7 mouse cellular contexts compared by ENCODE assay signal in the genomic region with DNA sequence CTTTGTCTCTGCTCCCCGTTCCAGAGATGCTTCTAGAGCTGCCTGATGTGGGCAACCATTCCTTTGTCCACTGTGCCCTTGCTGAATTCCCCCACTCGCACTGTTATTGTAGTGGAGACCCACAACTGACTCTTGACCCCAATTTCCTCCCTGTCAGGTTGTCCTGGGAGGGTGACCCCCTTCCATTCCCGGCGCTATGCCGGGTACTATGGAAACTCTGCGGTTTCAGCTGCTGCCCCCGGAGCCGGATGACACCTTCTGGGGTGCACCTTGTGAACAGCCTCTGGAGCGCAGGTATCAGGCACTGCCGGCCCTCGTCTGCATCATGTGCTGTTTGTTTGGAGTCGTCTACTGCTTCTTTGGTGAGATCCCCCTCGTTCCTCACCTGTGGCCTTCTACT. TPM values are rescaled to one million over a fixed set of nuclear protein-coding genes. Genes with fewer than 3 reads are reported as not detected.
DNase-seq lines count a peak whose midpoint lies in the region; ATAC-seq lines count a peak whose summit lies in the region.

No protein-coding gene starts in this region.

- peak overlapping the region; percentile 83 for H3K4me2 ChIP-seq in forebrain, embryonic 11.5 days (ENCODE audit: low read depth, low read length, severe bottlenecking)
- peak overlapping the region; percentile 87 for H3K4me2 ChIP-seq in intestine, embryonic 15.5 days (replicated peaks)
- H3K4me2 ChIP-seq in neural tube, embryonic 13.5 days = peak overlapping the region; percentile 80

- H3K9ac ChIP-seq in forebrain, embryonic 11.5 days (ENCODE audit: low read length) = peak overlapping the region; percentile 72
- H3K9ac ChIP-seq in intestine, embryonic 15.5 days = no peak overlapping the region
- peak overlapping the region; percentile 92 for H3K9ac ChIP-seq in neural tube, embryonic 13.5 days

- no peaks in the 10 kb centered on the region; the same call in 1 of the 2 replicates for H3K36me3 ChIP-seq in forebrain, embryonic 11.5 days (ENCODE audit: control insufficient read depth, insufficient read depth, low read length)
- peaks cover 14% of the 10 kb centered on the region for H3K36me3 ChIP-seq in intestine, embryonic 15.5 days
- H3K36me3 ChIP-seq in neural tube, embryonic 13.5 days = peaks cover 48% of the 10 kb centered on the region

- DNase-seq in kidney, postnatal 10 days = peak; percentile 18
- no peak for DNase-seq in kidney, adult 18-20 months
- DNase-seq in forebrain, embryonic 11.5 days (ENCODE audit: low spot score) = no peak
- no peak for DNase-seq in B cell, adult 2 months
- no peak for DNase-seq in spleen, postnatal 36 days (ENCODE audit: low spot score in 2 of 2)

- WGBS in forebrain, embryonic 11.5 days = 16% methylated on average over 13 of the region's 13 CpGs
- WGBS in intestine, embryonic 15.5 days = 21% methylated on average over 13 of the region's 13 CpGs
- WGBS in neural tube, embryonic 13.5 days = 19% methylated on average over 13 of the region's 13 CpGs

- peaks cover 21% of the 10 kb centered on the region for H3K27me3 ChIP-seq in forebrain, embryonic 11.5 days (ENCODE audit: control insufficient read depth, insufficient read depth, low read length)
- peaks cover 40% of the 10 kb centered on the region for H3K27me3 ChIP-seq in intestine, embryonic 15.5 days (replicated peaks)
- peaks cover 40% of the 10 kb centered on the region for H3K27me3 ChIP-seq in neural tube, embryonic 13.5 days

- no peak overlapping the region for H3K27ac ChIP-seq in forebrain, embryonic 11.5 days (ENCODE audit: low read depth, low read length)
- H3K27ac ChIP-seq in intestine, embryonic 15.5 days = no peak overlapping the region
- peak overlapping the region; percentile 86 for H3K27ac ChIP-seq in neural tube, embryonic 13.5 days (replicated peaks)

- H3K9me3 ChIP-seq in forebrain, embryonic 11.5 days (ENCODE audit: control insufficient read depth, low read length) = no peaks in the 10 kb centered on the region
- H3K9me3 ChIP-seq in intestine, embryonic 15.5 days = no peaks in the 10 kb centered on the region
- no peaks in the 10 kb centered on the region for H3K9me3 ChIP-seq in neural tube, embryonic 13.5 days

- peaks cover 15% of the 10 kb centered on the region; the same call in 1 of the 2 replicates for H3K4me1 ChIP-seq in forebrain, embryonic 11.5 days (replicated peaks; ENCODE audit: control insufficient read depth, insufficient read depth, low read length)
- peaks cover 19% of the 10 kb centered on the region for H3K4me1 ChIP-seq in intestine, embryonic 15.5 days (replicated peaks)
- H3K4me1 ChIP-seq in neural tube, embryonic 13.5 days (replicated peaks) = peaks cover 52% of the 10 kb centered on the region

- ATAC-seq in forebrain, embryonic 11.5 days (replicated peaks; ENCODE audit: low FRiP score) = no peak
- ATAC-seq in intestine, embryonic 15.5 days = no peak
- no peak for ATAC-seq in neural tube, embryonic 13.5 days (ENCODE audit: low read depth)

- H3K4me3 ChIP-seq in forebrain, embryonic 11.5 days (ENCODE audit: low read depth, low read length) = peak overlapping the region; percentile 82
- peak overlapping the region; percentile 79 for H3K4me3 ChIP-seq in intestine, embryonic 15.5 days (replicated peaks)
- peak overlapping the region; percentile 93 for H3K4me3 ChIP-seq in neural tube, embryonic 13.5 days

RNA-seq across cellular contexts. Expression of a gene that starts 0.7 kb away (rescaled TPM):
- 8.9 and 9.4 TPM in 2 replicates for polyA plus RNA-seq in forebrain, embryonic 11.5 days (2014; fragmentation: Nextera tagmentation; extraction: Ambion mirVana)
- 2.2 and 2.4 TPM in 2 replicates for polyA plus RNA-seq in intestine, embryonic 15.5 days (2015; fragmentation: Nextera tagmentation; extraction: Ambion mirVana)
- 37.2 and 40.9 TPM in 2 replicates for polyA plus RNA-seq in neural tube, embryonic 13.5 days (2015; fragmentation: Nextera tagmentation; extraction: Ambion mirVana)

RNA-seq across cellular contexts. Expression of a gene that starts 0.9 kb away (rescaled TPM):
- polyA plus RNA-seq in forebrain, embryonic 11.5 days (2014; fragmentation: Nextera tagmentation; extraction: Ambion mirVana) = 21.3 and 23.3 TPM in 2 replicates
- polyA plus RNA-seq in intestine, embryonic 15.5 days (2015; fragmentation: Nextera tagmentation; extraction: Ambion mirVana) = 35.9 and 36.9 TPM in 2 replicates
- polyA plus RNA-seq in neural tube, embryonic 13.5 days (2015; fragmentation: Nextera tagmentation; extraction: Ambion mirVana) = 39.1 and 41.0 TPM in 2 replicates

RNA-seq across cellular contexts. Expression of a gene that starts 26.2 kb away (rescaled TPM):
- polyA plus RNA-seq in forebrain, embryonic 11.5 days (2014; fragmentation: Nextera tagmentation; extraction: Ambion mirVana) = 42.6 and 44.7 TPM in 2 replicates
- 70.3 and 70.5 TPM in 2 replicates for polyA plus RNA-seq in intestine, embryonic 15.5 days (2015; fragmentation: Nextera tagmentation; extraction: Ambion mirVana)
- polyA plus RNA-seq in neural tube, embryonic 13.5 days (2015; fragmentation: Nextera tagmentation; extraction: Ambion mirVana) = 28.1 and 30.1 TPM in 2 replicates

RNA-seq across cellular contexts. Expression of a gene that starts 26.8 kb away (rescaled TPM):
- 1.3 and 2.4 TPM in 2 replicates for polyA plus RNA-seq in forebrain, embryonic 11.5 days (2014; fragmentation: Nextera tagmentation; extraction: Ambion mirVana)
- polyA plus RNA-seq in intestine, embryonic 15.5 days (2015; fragmentation: Nextera tagmentation; extraction: Ambion mirVana) = 5.2 and 8.9 TPM in 2 replicates
- polyA plus RNA-seq in neural tube, embryonic 13.5 days (2015; fragmentation: Nextera tagmentation; extraction: Ambion mirVana) = 13.3 and 13.7 TPM in 2 replicates

RNA-seq across cellular contexts. Expression of a gene that starts 29.8 kb away (rescaled TPM):
- 0.61 TPM in 2 replicates for polyA plus RNA-seq in forebrain, embryonic 11.5 days (2014; fragmentation: Nextera tagmentation; extraction: Ambion mirVana)
- 2.6 and 2.7 TPM in 2 replicates for polyA plus RNA-seq in intestine, embryonic 15.5 days (2015; fragmentation: Nextera tagmentation; extraction: Ambion mirVana)
- polyA plus RNA-seq in neural tube, embryonic 13.5 days (2015; fragmentation: Nextera tagmentation; extraction: Ambion mirVana) = 28.7 and 28.8 TPM in 2 replicates
